Mouse (Mus musculus): Measurements from ENCODE around the gene Tubgcp6.

DNA sequence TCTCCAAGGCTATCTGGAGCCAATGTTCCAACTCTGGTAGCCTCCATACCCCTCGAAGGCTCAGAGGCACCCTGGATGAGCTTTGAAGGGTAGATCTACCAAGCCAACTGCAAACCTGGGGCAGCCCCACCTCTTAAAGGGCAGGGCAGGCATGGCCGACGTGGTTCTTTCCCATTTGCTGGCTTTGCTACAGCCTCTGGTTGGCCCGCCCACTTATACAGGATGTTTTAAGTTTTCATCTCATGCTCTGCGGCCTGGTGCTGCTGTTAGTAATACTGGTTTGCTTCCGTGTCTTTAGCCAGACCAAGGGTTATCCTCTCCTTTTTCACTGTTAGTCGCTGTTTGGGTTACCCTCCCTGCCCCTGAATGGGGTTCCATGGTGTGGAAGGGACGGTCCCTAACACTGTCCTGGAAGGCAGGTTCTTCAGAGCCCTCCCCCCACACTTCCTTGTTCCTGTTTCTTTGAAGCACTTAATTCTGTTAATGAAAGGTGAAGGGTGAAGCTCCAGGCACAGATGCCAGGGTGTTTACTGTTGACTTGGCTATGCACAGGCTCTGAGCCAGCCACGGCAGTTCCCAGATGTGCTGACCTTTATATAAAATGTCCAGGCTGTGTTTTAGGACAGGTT is 44.6 kb downstream of the Tubgcp6 start:
- TF ChIP-seq CTCF (IDR thresholded peaks at IDR 0.05): no peak
- TF ChIP-seq POLR2A (IDR thresholded peaks at IDR 0.05; ENCODE audit: insufficient read depth, low read depth, low read length): 0 out of 2 replicates have a peak, but pooled peaks have one; percentile 24
- no peak for TF ChIP-seq EP300 (IDR thresholded peaks at IDR 0.05; ENCODE audit: insufficient read depth, low read depth, low read length)
